Mouse (Mus musculus): Measurements from ENCODE around the gene Hist2h2ac.
A peak's percentile ranks its signal among the peaks of the same experiment; 100 is the strongest.
"Not testable (repeated sequence)": the region's sequence is repeated elsewhere in the genome, so short reads cannot be mapped to it uniquely, and the experiment has no call there.

Hist2h2ac gene

DNA sequence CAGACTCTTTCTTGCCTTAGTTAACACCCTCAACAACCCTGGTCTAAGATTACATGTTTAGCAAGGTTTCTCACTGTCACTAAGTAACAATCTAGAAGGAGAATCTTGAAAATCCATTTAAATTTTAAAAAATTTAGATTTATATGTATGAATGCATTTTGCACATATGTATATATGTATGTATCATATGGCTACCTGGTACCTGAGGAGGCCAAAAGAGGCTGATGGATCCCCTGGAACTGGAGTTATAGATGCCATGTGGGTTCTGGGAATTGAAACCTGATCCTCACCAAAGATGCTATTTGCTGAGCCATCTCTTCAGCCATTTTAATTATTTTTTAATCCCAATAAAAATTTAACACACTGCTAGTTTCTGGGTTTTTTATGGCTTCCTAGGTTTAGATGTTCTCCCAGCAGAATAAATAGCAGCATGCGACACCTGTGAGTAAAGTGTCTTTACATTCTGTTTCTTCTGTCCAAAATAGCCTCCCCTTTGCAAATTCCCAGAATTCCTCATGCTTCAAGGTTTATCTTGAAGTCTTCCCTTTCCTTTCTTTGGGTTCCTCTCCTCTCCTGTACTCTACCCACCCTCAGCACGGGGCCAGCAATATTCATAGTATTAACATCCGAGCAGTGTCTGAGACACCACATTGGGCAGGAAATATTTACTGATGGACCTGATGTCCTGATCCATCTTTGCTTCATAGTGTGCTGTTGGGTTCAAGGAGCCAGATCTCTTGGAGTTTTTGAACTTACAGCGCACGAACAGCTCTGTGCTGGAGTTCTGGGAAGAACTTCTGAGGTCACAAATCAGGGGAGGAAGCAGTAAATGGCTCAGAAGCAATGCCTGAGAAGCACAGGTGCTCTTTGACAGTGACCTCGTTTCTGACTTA, 27.7 kb upstream of the Hist2h2ac start:
- DNase-seq: no peak

DNA sequence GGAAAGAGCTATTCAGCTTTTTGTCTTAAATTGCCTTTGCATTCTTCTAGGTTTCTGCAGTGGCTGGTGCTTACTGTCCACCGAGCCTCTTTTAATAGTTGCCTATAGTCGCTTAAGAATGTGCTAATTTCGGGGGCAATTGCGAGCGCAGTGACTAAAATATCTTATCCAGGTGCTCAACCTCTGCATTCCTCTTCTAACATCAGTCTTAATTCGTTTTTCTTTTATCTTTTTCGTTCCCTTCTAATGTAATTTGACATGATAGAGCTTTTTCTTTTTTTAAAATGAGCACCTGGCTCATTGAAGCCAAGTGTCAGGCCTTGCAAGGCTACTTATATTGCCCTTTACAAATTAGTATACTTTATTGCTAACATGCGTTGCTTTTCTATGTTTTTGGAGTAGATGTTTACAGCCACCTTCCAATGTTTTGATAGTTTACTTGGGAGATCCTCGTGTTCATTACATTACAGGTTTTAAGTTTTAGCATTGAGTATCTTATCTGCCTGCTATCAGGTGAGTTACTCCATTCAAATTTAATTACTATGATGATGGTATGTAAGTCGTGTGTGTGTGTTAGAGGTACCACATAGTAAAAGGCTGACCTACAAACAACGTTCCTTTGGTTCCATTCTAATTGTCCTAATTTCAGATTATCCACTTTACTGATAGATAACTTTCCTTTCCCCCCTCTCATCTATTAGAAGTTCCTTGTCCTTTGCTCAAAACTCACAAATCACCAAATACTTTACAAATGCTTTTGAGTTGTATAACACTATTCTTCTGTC, 26.9 kb upstream of the Hist2h2ac start:
- no peak for DNase-seq

DNA sequence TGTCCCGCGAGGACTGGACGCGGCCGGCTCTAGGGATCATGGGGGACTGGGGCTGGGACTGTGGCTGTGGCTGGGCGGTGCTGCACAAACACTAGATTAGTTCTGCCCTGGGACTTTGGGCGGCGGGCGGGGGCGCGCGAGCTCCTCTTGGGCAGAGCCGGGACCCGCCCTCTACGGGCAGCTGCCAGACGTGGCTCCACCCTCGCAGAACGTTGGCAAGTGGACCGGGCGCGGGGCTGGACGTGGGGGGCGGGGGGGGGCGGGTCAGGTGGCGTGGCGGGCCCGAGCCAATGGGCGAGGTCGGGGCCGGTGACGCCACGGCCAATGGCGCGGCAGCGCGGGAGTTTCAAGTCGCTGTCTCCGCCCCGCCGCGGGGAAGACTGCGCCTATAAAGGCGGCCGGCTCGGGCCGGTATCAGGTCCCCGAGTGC, 25.8 kb upstream of the Hist2h2ac start, which contains the start of gene Hist2h3c1:
Gene Hist2h3c1 (plus strand): TSS at position 259 of the 430 bp plus-strand sequence.
- not testable (repeated sequence) for DNase-seq

DNA sequence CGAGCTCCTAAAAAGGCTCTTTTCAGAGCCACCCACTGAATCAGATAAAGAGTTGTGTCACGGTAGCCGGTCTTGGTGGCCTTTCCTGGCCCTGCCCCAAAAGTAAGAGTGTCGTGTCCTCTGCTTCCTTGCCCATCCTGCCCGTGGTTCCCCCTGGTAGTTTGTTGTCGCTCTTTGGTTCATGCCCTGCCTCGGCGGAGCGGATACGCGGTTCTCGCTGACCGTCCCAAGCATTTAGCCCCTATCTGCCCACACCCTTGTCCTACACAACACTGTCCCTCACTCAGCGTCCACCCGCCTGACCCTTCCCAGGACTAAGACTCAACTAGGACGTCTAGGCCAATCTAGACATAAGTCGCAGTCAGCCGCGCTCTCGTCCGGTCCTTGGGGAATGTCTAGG, 25.3 kb upstream of the Hist2h2ac start:
- not testable (repeated sequence) for DNase-seq

DNA sequence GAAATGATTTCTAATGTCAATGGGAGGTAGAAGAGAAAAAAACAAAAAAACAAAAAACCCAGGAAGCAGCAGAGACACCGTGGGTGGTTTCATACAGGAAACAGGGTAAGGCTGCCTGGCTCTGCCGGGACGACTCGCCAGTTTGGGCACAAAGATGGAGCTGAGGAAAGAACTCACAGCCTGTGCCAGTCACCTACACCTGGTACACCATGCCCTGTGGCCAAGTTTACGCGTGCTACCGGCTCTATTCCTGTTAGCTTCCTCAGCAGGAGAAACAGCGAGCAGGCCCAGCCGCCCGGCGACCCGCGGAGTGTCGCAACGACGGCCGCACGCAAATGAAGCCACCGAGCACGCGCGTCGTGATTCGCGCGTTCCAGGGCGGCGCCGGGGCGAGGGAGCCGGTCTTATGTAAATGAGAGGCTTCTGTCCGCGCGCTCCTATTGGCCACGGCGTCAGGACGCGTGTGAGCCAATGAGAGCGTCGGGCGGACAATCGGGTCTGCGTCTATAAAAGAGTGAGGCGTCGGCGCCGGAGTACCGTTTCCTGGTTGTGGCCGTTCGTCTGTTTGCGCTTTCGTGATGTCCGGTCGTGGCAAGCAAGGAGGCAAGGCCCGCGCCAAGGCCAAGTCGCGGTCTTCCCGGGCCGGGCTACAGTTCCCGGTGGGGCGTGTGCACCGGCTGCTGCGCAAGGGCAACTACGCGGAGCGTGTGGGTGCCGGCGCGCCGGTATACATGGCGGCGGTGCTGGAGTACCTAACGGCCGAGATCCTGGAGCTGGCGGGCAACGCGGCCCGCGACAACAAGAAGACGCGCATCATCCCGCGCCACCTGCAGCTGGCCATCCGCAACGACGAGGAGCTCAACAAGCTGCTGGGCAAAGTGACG, 24.6 kb upstream of the Hist2h2ac start, which contains the start of gene Hist2h2aa1:
Gene Hist2h2aa1 (plus strand): TSS at position 495 of the 884 bp plus-strand sequence.
- peak; percentile 81 for DNase-seq

DNA sequence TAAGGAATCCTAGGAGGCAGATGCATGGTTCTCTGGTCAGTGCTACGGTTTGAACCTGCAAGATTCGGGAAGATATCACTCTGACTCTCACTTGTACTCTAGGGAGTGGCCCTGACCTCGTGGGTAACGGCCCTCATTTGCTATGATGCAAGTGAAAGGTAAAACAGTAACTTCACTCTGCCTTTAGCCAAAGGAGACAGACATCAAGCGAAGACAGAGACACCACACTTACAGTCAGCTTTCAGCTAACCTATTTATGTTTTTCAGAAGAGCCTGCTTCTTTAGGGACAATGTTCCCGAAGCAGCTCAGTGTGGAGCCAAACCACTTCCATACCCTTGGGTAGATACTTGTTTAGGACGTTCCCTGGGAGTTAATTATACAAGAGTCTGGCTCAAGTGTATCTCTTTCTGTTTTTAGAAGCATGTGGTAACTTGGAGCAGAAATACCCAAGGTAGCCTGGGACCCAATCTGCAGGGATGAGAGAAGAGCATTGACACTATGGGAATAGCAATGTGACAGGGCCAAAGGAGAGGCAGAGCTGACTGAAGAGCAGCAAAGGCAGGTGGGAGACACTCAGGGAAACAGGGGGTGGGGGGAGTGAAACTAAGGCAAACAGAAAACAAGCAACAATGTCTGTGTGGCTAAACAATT, 23.4 kb upstream of the Hist2h2ac start:
- no peak for DNase-seq

DNA sequence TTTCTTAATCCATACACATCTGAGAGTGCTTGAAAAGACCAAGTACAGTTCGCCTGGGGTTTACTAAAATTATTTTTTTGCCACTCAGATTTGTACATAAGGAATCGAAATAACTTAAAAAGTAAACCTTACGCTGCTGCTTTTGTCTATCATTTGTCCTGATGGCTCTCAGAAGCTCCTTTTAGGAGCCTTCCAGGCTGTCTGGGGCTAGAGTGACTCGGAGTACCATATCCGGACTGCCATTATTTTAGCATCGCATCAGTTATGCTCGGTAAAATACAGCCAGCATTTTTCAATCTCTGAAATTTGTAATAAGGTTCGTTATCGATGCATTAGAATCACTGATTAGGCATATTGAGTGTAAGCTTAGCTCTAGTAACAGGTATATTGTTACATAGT, 20.1 kb upstream of the Hist2h2ac start:
- no peak for DNase-seq

DNA sequence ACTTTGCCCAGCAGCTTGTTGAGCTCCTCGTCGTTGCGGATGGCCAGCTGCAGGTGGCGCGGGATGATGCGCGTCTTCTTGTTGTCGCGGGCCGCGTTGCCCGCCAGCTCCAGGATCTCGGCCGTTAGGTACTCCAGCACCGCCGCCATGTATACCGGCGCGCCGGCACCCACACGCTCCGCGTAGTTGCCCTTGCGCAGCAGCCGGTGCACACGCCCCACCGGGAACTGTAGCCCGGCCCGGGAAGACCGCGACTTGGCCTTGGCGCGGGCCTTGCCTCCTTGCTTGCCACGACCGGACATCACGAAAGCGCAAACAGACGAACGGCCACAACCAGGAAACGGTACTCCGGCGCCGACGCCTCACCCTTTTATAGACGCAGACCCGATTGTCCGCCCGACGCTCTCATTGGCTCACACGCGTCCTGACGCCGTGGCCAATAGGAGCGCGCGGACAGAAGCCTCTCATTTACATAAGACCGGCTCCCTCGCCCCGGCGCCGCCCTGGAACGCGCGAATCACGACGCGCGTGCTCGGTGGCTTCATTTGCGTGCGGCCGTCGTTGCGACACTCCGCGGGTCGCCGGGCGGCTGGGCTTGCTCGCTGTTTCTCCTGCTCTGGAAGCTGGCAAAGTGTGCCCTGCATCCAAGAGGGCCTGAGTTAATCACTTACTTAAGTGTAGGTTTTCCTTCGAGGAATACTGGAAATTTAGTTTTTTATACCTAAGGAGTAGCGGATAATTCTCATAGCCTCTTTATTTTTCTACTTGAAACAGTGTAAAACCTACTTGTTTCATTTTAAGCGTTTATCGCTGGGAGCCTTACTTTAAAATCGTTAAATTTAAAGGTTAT, 19.5 kb upstream of the Hist2h2ac start, which contains the start of gene Hist2h2aa2:
Gene Hist2h2aa2 (minus strand): TSS at position 328 of the 850 bp plus-strand sequence.
- DNase-seq: peak; percentile 96

DNA sequence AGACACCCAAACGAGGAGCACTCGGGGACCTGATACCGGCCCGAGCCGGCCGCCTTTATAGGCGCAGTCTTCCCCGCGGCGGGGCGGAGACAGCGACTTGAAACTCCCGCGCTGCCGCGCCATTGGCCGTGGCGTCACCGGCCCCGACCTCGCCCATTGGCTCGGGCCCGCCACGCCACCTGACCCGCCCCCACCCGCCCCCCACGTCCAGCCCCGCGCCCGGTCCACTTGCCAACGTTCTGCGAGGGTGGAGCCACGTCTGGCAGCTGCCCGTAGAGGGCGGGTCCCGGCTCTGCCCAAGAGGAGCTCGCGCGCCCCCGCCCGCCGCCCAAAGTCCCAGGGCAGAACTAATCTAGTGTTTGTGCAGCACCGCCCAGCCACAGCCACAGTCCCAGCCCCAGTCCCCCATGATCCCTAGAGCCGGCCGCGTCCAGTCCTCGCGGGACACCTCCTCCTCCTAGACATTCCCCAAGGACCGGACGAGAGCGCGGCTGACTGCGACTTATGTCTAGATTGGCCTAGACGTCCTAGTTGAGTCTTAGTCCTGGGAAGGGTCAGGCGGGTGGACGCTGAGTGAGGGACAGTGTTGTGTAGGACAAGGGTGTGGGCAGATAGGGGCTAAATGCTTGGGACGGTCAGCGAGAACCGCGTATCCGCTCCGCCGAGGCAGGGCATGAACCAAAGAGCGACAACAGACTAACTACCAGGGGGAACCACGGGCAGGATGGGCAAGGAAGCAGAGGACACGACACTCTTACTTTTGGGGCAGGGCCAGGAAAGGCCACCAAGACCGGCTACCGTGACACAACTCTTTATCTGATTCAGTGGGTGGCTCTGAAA, 18.5 kb upstream of the Hist2h2ac start, which contains the start of gene Hist2h3c2:
Gene Hist2h3c2 (minus strand): TSS at position 174 of the 840 bp plus-strand sequence.
- DNase-seq: not testable (repeated sequence)

DNA sequence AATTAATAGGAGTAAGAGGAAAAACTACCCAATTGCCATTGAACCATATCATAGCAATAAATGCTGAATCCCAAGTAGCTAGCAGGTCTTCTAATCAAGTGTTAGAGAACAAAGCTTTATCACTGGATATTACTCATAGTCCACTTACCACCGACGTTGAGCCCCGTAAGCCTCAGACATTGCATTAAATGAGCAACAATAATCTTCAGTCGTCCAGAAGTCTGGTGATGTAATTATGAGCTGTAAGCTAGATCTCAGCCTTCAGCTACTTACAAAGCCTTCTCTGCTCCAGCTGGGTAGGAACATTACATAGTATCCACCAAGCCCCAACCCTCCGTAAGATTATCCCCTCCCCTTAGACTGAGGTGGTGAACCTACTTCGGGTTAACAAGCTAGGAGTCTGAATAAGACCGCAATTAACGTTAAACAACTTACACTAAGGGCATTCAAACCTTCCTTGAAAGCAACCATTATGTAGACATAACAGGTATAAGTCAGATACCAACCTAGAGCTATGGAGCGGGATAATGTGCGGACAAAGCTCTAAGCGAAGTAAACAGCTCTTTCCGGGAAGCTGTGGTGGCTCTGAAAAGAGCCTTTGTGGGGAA, 17.3 kb upstream of the Hist2h2ac start:
- no peak for DNase-seq

DNA sequence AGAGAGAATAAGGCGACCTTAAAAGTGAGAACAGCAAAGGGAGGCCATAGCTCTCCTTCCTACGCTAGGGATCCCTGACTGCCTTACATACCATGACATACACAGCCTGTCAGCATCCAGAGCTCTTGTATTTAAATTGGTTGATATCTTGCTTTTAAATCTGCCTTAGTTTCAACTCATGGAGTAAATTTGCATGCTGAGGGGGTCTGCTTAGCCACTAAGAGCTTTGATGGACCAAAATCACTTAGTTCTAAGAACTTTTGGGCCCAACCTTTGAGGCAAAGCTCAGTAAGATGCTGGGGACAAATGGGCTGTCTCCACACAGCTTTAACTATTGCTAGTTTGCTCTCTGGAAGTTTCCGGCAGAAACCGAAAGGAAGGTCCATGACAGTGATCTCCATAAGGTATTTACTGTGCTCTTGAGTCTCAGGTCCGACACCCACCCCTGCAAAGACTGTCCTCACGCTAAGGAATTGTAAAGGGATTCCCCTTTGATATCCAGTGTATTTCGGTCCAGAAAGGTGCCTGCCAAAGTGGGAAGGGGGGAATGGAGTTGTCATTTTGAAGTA, 16.7 kb upstream of the Hist2h2ac start:
- no peak for DNase-seq

DNA sequence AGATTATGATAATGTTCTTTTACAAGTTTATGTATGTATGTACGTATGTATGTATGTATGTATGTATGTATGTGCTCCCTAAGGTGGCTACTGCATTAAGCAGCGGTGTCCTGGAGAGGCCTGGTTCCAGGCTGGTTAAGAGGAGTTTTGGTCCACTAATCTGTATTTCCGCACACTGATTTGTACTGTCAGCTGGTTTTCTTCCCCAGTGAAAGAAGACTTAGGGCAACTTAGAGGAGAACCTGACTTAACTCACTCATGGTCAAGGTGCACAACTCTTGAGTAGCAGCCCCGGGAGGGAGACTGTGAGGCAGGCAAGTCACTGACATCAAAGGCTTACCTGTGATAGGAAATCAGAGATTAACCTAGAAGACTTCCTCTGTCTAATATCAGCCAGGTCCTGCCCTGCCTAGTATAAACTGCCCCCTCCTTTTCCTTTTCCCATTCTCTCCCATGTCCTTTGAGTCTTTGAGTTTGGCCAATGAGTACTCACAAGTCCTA, 16.2 kb upstream of the Hist2h2ac start:
- DNase-seq: no peak

DNA sequence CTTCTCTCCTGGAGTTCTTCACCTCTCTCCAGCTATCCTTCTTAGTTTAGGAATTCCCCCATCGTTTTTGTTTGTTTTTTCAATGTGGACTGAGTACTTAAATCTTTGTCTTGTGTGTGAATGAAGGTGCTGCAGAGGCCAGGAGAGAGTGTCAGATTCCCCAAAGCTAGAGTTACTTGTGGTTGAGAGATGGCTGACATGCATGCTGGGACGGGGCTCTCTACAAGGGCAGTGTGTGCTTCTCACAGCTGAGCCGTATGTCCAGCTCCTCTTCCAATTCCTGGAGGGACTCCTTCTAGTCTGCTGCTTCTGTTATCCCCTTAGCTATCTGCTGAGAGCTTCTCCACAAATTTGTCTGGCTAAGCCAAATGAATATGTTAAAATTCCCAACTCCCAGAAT, 15.2 kb upstream of the Hist2h2ac start:
- DNase-seq: no peak

DNA sequence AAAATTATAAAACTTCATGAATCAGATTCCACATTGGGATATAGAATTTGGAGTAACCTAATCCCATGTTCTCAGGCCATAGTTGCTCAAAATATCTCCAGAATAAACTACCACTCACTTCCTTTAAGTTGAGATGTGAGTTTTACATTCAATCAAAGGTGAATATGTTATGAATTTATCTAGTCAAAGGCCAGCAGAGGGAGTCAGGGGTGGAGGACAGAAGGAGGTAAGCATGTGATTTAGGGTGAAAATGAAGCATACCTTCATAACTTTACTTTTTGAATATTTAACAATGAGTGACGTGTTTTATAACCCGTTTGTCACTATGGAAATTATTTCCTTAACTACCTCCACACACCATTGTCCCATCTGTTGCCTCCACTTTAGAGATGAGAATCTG, 14.2 kb upstream of the Hist2h2ac start:
- no peak for DNase-seq

DNA sequence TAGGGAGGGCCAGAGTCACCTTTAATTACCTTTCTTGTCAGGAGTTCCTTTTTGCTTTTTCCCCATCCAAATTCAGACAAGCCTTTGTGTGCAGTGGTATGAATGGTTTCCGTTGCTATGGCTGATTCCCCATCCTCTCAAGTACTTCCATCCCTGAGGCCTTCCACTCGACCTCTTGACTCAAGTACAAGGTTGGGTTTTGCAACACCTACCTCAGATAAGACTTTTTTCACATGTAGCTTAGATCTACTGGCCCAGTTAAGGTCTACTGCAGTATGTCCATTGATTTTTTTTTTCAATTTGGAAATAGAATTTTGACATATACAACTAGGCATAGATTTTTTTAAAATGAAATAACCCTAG, 11.1 kb upstream of the Hist2h2ac start:
- DNase-seq: peak; percentile 18

DNA sequence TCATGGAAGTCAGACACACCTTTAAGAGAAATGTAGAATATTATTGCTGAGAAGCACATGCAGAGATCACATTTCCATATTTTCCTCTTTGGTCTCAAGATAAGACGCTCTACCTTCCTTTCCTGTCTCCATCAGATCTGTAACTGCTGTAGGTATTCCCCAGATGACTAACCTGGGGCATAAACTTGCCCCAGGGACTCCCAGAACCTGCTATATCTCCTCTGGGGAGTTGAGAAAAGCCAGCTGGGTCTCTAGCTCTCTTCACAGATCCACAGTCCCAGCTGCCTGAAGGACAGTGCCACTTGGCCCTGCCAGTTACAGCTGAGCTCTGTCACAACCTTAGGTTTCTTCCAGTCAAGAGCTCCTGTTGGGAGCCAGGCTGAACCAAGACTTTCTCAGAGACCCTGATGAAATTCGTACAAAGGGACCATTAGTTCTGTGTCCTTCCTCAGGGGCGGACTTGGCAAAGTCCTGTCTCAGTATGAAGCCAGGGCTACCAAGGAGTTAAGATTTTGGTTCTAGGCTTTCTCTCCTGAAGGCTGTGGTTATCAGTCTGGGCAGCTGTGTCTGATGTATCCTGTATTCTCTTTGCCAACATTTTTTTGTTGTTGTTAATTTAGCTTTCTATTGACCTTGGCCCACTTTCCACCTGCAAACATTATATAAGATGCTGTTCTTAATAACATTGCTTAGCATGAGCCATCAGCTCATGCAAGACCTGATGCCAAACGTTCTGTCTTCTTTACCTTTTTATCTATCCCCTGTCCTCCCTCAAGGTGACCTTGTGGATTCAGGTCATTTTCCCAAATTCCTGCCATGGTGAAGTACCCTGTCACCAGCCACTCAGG, 10.5 kb upstream of the Hist2h2ac start:
- no peak for DNase-seq

DNA sequence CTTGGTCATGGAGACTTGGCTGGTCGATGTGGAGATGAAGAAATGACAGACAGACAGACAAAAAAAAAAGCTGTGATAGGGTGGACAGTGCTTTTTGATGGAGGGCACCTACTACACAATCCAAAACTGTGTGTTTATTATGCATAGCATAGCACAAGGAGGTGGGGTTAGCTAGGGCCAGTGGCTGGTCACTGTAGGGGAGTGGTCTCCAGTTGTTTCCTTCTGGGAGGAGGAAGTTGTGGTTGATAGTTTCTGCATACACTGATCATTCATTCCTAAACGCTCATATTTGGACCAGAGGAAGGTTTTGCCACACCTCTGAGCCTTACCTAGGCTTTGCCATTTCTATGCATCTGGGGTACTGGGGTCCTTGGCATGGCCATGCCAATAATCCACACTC, 9.7 kb upstream of the Hist2h2ac start:
- DNase-seq: no peak

DNA sequence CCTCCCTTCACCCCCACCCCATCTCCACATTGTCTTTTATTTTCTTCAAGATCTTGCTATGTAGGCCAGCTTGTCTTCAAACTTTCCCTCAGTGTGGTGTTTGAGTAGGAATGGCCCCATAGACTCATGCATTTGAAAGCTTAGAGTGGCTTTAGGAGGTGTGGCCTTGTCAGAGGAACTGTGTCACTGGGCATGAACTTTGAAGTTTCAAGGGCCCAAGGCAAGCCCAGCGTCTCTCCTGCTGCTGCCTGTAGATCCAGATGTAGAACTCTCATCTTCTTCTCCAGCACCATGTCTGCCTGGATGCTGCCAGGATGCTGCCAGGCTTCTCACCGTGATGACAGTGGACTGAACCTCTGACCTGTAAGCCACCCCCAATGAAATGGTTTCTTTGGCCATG, 8.1 kb upstream of the Hist2h2ac start:
- no peak for DNase-seq
